Mouse (Mus musculus) neural tube, embryonic 13.5 days (tissue): ENCODE measurements around the gene Pfkfb4. TPM values are rescaled to one million over a fixed set of nuclear protein-coding genes. Genes with fewer than 3 reads are reported as not detected.
A peak's percentile ranks its signal among the peaks of the same experiment; 100 is the strongest.

Experiments
- ATAC-seq: fragments of 200-750 bp; cut with Nextera tagmentation; 2 replicates; pipeline ENCODE4 v1.8.0; 2017; ENCODE audit warnings: low read depth, mild to moderate bottlenecking, moderate TSS enrichment, moderate library complexity
- H3K27ac ChIP-seq: fragments of 300-500 bp; sonication (generic); replicated peaks from 2 replicates; pipeline ENCODE4 v1.5.1; 2015; ENCODE audit warnings: moderate library complexity, mild to moderate bottlenecking, inconsistent platforms
- H3K27me3 ChIP-seq: fragments of 300-500 bp; sonication (generic); 2 replicates; pipeline ENCODE4 v1.6.1; 2015; ENCODE audit warnings: mild to moderate bottlenecking, inconsistent platforms
- H3K36me3 ChIP-seq: fragments of 300-500 bp; sonication (generic); 2 replicates; pipeline ENCODE4 v1.6.1; 2015; ENCODE audit warnings: mild to moderate bottlenecking, inconsistent platforms
- H3K4me1 ChIP-seq: fragments of 300-500 bp; sonication (generic); replicated peaks from 2 replicates; pipeline ENCODE4 v1.6.1; 2015; ENCODE audit warnings: inconsistent platforms
- H3K4me2 ChIP-seq: fragments of 300-500 bp; sonication (generic); 2 replicates; pipeline ENCODE4 v1.6.1; 2015; ENCODE audit warnings: inconsistent platforms, mild to moderate bottlenecking, moderate library complexity
- H3K4me3 ChIP-seq: fragments of 300-500 bp; sonication (generic); 2 replicates; pipeline ENCODE4 v1.5.1; 2015; ENCODE audit warnings: mild to moderate bottlenecking, inconsistent platforms
- H3K9ac ChIP-seq: fragments of 300-500 bp; sonication (generic); 2 replicates; pipeline ENCODE4 v1.6.1; 2015; ENCODE audit warnings: moderate library complexity, mild to moderate bottlenecking, inconsistent platforms
- H3K9me3 ChIP-seq: fragments of 300-500 bp; sonication (generic); 2 replicates; pipeline ENCODE4 v1.6.1; 2016; ENCODE audit warnings: inconsistent platforms
- WGBS: fragments of 180-500 bp; shearing (Covaris S2); methylation state at CpG from one replicate; pipeline ENCODE4 v1.1.7; 2015; 5-methylcytosine and 5-hydroxymethylcytosine counted together
- polyA plus RNA-seq: library from polyadenylated mRNA; unstranded; fragments of >200 nt; fragmentation: Nextera tagmentation; extraction: Ambion mirVana; gene quantifications from 2 replicates; pipeline ENCODE4 v1.2.1, GENCODE M21; 2015

Pfkfb4 gene
- polyA plus RNA-seq, result 19.9 and 22.4 TPM in 2 replicates

DNA sequence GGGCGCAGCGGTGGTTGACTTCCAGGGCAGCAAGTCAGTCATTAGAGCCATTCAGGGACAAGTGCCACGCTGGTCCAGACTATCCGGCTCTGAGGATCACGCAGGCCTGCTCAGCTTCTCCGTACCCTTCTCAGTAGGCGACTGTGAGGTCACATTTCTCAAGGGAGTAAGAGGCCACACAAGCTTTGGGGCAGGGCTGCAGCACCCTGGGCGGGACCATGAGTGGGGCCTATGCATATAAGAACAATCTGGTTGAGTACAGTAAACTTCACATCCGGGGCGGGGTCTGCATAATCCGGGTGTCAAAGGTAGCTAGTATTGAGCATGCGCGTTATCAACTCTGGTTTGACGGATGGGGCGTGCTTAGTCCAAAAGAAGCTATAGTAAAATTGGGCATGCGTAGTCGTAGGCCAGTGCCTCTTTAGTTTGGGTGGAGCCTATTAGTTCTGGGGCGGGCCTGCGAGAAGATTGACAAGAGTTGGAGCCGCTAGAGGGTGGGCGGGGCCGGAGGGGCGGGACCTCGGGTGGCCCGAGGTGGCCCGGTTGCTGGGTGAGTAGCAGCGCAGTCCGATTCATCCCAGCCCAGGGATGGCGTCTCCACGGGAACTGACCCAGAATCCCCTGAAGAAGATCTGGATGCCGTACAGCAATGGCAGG is at the start of gene Pfkfb4:
TSS of gene Pfkfb4 (plus strand) at position 351 of the 657 bp plus-strand sequence.
- H3K9ac ChIP-seq, result peak within 1 kb of the TSS; percentile 83
- H3K4me3 ChIP-seq, result peak within 1 kb of the TSS; percentile 58
- no peaks in the 10 kb centered on the region for H3K27me3 ChIP-seq
- peak within 1 kb of the TSS; percentile 85 for H3K27ac ChIP-seq
- WGBS, result 1% methylated on average over 31 of the region's 31 CpGs
- peak within 1 kb of the TSS; percentile 71 for H3K4me2 ChIP-seq
- ATAC-seq, result peak; percentile 95
- no peaks in the 10 kb centered on the region for H3K9me3 ChIP-seq
- no peaks in the 10 kb centered on the region for H3K36me3 ChIP-seq
- H3K4me1 ChIP-seq, result peaks cover 31% of the 10 kb centered on the region

DNA sequence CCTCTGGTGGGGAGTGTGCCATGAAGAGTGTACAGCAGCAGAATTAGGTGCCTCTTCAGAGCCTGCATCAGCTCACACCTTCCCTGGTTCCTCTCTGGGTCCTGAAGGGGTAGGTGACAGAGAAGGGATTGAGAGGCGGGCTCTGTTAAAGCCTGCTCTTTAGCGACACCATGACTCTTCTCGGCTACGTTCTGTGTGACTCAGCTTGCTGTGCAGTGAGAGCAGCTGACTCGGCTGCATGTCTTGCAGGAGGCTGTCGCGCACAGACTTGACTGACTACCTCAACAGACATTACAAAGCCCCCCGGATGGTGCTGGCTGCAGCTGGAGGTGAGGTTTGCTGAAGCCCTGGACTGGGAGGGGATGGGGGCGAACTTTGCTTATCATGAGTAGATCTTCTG is 46.5 kb upstream of the Pfkfb4 start:
- WGBS, result 88% methylated on average over 9 of the region's 9 CpGs
- Histone ChIP-seq H3K27ac (no peak overlapping the region), H3K9me3 (no peaks in the 10 kb centered on the region), H3K27me3 (no peaks in the 10 kb centered on the region), H3K36me3 (peaks cover 95% of the 10 kb centered on the region), H3K4me2 (no peak overlapping the region), H3K4me1 (0 out of 2 replicates have a peak, but pooled peaks cover 3% of the 10 kb centered on the region), H3K9ac (no peak overlapping the region), H3K4me3 (no peak overlapping the region)
- ATAC-seq, result no peak

DNA sequence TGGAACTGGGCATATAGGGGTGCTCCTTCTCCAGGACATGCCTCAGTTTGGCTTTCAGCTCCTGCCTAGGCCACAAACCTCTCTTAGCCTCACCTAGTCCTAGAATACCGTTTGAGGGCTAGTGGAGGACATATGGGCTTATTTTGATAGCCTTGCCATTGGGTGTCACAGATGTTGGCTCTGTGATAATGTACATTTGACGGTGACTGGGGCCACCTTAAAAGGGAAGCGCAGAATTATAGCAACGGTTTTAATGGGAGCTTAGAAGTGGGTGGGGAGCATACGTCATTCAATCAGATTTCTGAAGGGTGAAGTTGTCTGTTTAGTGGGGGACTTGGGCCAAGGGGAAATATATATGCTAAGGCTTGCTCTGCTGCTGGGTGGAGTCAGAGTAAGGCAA is 46.0 kb upstream of the Pfkfb4 start:
- H3K9ac ChIP-seq, result no peak overlapping the region
- 0 out of 2 replicates have a peak, but pooled peaks cover 3% of the 10 kb centered on the region for H3K4me1 ChIP-seq
- no peak overlapping the region for H3K4me3 ChIP-seq
- H3K27ac ChIP-seq, result no peak overlapping the region
- 92% methylated on average over 5 of the region's 5 CpGs for WGBS
- H3K36me3 ChIP-seq, result peaks cover 95% of the 10 kb centered on the region
- no peak overlapping the region for H3K4me2 ChIP-seq
- no peaks in the 10 kb centered on the region for H3K9me3 ChIP-seq
- no peak for ATAC-seq
- H3K27me3 ChIP-seq, result no peaks in the 10 kb centered on the region

DNA sequence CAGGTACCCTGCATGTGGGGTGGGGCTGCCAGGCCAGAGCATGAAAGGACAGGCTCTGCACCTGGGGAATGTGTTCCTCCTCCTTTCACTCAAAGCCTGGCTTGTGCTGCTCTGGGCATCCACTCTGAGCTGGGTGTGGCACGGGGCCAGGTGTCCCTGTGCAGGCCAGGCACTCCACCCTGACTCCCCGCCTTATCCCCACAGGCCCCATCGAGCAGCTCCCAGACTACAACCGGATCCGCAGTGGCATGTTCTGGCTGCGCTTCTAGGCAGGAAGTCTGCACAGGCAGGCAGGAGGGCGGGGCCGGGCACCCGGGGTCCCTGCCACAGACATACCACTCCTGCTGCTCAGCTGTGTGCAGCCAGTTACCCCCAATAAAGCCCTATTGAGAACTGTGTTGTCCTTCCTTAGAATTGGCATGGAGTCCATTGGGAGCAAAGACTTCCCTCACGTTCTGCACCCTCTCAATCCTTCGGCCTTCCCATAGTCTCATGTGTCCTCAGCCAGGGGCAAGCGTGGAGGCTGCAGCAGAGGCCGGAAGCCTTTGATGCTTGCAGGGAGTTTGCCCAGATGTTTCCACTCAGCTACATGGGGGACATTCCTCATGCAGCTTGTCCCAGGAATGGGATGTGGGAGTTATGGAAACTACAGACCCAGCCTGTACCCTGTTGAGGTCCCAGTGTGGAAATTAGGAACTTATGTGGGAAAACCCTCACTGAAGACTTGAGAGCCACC is 42.2 kb upstream of the Pfkfb4 start:
- Histone ChIP-seq H3K4me2 (no peak overlapping the region), H3K4me3 (no peak overlapping the region), H3K4me1 (peaks cover 3% of the 10 kb centered on the region; the same call in 1 of the 2 replicates), H3K9ac (no peak overlapping the region), H3K9me3 (no peaks in the 10 kb centered on the region), H3K27ac (peak overlapping the region; percentile 9; the same call in 1 of the 2 replicates), H3K27me3 (peaks cover 26% of the 10 kb centered on the region), H3K36me3 (peaks cover 68% of the 10 kb centered on the region)
- 88% methylated on average over 13 of the region's 13 CpGs for WGBS
- ATAC-seq, result no peak

DNA sequence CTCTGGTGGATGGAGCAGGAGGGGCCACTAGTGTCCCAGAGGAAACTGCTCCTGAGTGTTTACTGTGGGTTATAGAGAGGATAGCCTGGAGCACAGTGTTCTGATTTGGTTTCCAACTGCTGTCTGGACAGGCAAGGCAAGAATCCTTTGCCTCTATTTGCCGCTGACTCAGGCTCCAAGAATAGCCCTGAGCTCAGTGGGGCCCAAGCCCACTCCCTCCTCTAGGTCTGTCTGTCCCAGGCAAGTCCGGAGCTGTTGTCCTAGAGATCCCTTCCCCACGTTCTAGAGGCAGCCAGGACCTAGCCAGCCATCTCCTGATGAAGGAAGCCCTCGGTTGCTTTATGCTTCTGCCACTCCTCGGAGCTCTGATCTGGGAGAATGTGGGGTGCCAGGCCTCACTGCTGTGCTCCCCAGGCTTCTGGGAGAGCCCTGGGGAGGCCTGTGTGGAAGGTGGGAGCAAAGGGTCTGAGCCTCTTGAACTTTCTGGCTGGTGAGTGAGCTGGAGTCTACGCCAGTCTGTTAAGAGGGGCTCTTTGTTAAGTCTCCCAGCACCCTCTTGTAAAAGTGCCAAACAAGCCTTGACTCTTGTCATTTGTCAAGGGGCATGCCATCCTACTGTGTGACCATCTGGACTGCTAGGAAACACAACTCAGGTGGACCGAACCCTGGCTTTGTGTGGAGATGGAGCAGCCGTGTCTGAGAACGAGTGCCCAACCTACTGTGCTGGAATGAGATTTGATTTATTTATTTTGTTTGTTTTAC is 41.4 kb upstream of the Pfkfb4 start:
- Histone ChIP-seq H3K27me3 (peaks cover 28% of the 10 kb centered on the region), H3K4me3 (no peak overlapping the region), H3K36me3 (peaks cover 61% of the 10 kb centered on the region), H3K4me1 (peaks cover 3% of the 10 kb centered on the region; the same call in 1 of the 2 replicates), H3K9ac (no peak overlapping the region), H3K4me2 (no peak overlapping the region), H3K27ac (0 out of 2 replicates have a peak overlapping the region, but pooled peaks have one; percentile 18), H3K9me3 (no peaks in the 10 kb centered on the region)
- no peak for ATAC-seq
- 85% methylated on average over 9 of the region's 9 CpGs for WGBS

DNA sequence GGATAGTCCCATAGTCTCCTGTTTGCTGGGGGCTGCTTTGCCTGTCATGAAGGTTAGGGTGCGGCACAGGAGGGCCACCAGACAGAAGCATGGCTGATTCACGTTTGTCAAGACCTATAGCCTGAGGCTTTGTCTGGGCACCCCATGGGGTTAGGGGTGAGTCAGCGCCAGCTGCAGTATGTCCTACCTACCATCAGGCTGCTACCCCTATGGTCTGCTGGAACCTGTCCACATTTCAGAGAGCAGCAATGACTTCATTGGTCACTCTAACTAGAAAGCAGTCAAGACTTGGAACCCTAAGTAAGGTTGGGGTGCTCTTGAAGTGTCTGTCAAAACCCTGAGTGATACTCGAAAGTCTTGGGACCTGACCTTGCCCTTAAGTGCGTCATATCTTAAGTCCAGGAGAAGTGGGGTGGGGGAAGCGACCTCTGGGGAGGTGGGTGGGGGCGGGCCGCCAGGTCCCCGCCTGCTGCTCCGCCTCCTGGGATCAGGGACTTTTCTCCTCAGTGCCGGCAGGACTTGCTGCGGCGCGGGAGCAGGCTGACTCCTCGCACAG is 38.4 kb upstream of the Pfkfb4 start, which contains the start of gene Col7a1:
TSS of gene Col7a1 (plus strand) at position 506 of the 556 bp plus-strand sequence.
- Histone ChIP-seq H3K36me3 (peaks cover 31% of the 10 kb centered on the region), H3K9me3 (no peaks in the 10 kb centered on the region)
- ATAC-seq, result no peak

DNA sequence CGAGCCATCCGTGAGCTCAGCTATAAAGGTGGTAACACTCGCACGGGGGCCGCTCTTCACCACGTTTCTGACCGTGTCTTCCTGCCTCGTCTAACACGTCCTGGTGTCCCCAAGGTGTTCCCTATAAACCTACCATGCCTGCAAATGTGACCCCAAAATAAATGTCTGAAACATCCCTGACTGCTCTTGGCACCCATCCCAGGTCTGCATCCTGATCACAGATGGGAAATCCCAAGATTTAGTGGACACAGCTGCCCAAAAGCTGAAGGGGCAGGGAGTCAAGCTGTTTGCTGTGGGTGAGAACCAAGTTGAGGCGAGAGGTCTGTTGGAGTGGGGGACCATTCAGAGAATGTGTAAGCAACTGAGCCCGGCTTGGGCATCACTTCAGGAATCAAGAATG is 36.3 kb upstream of the Pfkfb4 start:
- Histone ChIP-seq H3K27me3 (peaks cover 28% of the 10 kb centered on the region), H3K4me2 (no peak overlapping the region), H3K36me3 (peaks cover 10% of the 10 kb centered on the region), H3K4me3 (no peak overlapping the region), H3K9ac (no peak overlapping the region), H3K4me1 (no peaks in the 10 kb centered on the region; the same call in 1 of the 2 replicates), H3K27ac (no peak overlapping the region), H3K9me3 (no peaks in the 10 kb centered on the region)
- ATAC-seq, result no peak
- WGBS, result 87% methylated on average over 11 of the region's 11 CpGs

More for the DNA sequence above, 38.4 kb upstream of the Pfkfb4 start, which contains the start of gene Col7a1:
- H3K9ac ChIP-seq, result no peak within 1 kb of the TSS
- H3K27ac ChIP-seq, result no peak within 1 kb of the TSS
- H3K27me3 ChIP-seq, result peaks cover 28% of the 10 kb centered on the region
- H3K4me1 ChIP-seq, result peaks cover 3% of the 10 kb centered on the region; the same call in 1 of the 2 replicates
- WGBS, result 11% methylated on average over 15 of the region's 15 CpGs
- H3K4me2 ChIP-seq, result peak within 1 kb of the TSS; percentile 30; the same call in 1 of the 2 replicates
- no peak within 1 kb of the TSS for H3K4me3 ChIP-seq

DNA sequence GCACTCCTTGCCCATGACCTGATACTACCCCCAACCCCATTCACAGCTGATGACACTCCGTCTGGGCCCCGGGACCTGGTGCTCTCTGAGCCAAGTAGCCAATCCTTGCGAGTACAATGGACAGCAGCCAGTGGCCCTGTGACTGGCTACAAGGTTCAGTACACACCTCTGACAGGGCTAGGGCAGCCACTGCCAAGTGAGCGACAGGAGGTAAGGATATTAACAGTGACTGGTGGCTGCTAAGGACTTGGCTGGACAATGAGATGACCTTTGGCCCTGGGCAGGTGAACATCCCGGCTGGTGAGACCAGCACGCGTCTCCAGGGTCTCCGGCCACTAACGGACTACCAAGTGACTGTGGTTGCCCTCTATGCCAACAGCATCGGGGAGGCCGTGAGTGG is 35.7 kb upstream of the Pfkfb4 start:
- WGBS, result 90% methylated on average over 11 of the region's 11 CpGs
- Histone ChIP-seq H3K4me1 (no peaks in the 10 kb centered on the region; the same call in 1 of the 2 replicates), H3K27me3 (peaks cover 28% of the 10 kb centered on the region), H3K9me3 (no peaks in the 10 kb centered on the region), H3K27ac (no peak overlapping the region), H3K4me2 (no peak overlapping the region), H3K4me3 (no peak overlapping the region), H3K36me3 (peaks cover 4% of the 10 kb centered on the region), H3K9ac (no peak overlapping the region)
- ATAC-seq, result no peak

DNA sequence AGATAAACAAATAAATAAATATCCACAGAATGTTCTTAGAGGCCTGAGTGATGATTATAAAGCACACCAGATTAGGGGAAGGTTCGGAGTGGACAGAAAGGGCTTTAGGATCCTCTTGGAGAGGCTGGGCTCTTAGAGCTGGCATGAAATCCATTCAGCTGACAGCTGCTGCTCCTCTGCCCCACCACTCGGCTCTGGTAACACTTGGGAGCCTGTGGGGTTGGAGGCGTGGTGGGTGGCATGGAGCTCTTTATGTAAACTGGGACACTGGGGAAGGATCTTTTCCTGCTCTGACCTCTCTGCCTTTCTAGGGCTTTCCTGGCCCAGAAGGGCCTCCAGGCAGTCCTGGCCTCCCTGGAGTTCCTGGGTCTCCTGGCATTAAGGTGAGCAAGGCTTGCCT is 28.0 kb upstream of the Pfkfb4 start:
- 75% methylated on average over 3 of the region's 3 CpGs for WGBS
- H3K27me3 ChIP-seq, result no peaks in the 10 kb centered on the region
- H3K4me1 ChIP-seq, result no peaks in the 10 kb centered on the region

DNA sequence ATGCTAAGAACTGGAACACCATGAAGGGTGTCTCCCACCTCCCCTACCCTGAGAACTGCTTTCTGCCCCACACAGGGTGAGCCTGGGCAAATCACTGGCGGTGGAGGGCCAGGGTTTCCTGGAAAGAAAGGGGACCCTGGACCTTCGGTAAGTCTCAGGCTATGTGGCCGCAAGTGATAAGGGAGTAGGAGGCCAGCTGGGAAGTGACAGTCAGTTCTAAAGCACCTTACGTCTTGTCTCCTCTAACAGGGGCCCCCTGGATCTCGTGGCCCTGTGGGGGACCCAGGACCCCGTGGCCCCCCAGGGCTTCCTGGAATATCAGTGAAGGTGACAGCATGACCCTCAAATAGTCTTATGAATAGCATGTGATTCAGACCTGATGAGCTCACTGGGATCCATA is 27.2 kb upstream of the Pfkfb4 start:
- 82% methylated on average over 6 of the region's 6 CpGs for WGBS
- Histone ChIP-seq H3K9ac (no peak overlapping the region), H3K36me3 (no peaks in the 10 kb centered on the region), H3K4me3 (no peak overlapping the region), H3K4me2 (no peak overlapping the region), H3K27ac (no peak overlapping the region), H3K9me3 (no peaks in the 10 kb centered on the region), H3K4me1 (no peaks in the 10 kb centered on the region), H3K27me3 (no peaks in the 10 kb centered on the region)
- no peak for ATAC-seq

More for the DNA sequence above, 28.0 kb upstream of the Pfkfb4 start:
- Histone ChIP-seq H3K9ac (no peak overlapping the region), H3K36me3 (no peaks in the 10 kb centered on the region), H3K4me2 (no peak overlapping the region), H3K27ac (no peak overlapping the region), H3K9me3 (no peaks in the 10 kb centered on the region), H3K4me3 (no peak overlapping the region)
- ATAC-seq, result no peak

DNA sequence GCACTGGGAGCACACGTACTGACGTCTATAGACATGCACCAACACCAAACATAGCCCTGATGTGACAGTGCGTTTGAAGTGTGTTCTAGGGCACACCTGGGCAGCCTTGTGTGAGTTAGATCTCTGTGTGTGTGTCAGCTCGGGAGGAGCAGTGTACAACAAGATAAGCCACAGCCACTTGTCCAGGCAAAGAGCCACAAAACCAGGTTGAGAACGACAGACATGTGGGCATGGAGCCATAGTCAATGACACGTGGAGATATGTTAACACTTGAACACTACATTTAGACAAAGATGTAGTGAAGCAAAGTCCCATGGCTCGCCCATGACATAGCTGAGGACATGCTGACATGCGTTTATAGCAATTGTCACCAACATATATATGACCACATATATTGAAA is 21.0 kb upstream of the Pfkfb4 start:
- 87% methylated on average over 8 of the region's 8 CpGs for WGBS
- Histone ChIP-seq H3K4me2 (no peak overlapping the region), H3K9ac (no peak overlapping the region), H3K27me3 (no peaks in the 10 kb centered on the region), H3K4me1 (no peaks in the 10 kb centered on the region), H3K4me3 (no peak overlapping the region), H3K27ac (no peak overlapping the region), H3K36me3 (no peaks in the 10 kb centered on the region), H3K9me3 (no peaks in the 10 kb centered on the region)
- no peak for ATAC-seq
